Mouse (Mus musculus) granulocyte monocyte progenitor cell, adult 5-6 weeks (primary cell): ENCODE measurements around the gene Cdkal1. TPM values are rescaled to one million over a fixed set of nuclear protein-coding genes. Genes with fewer than 3 reads are reported as not detected.

Source experiments
- ATAC-seq: replicated peaks from 2 replicates; pipeline ENCODE4 v1.8.0; 2016; ENCODE audit warnings: mild to moderate bottlenecking, moderate TSS enrichment, inconsistent platforms; ENCODE audit not compliant: poor library complexity, severe bottlenecking
- total RNA-seq, 2 experiments: library from RNA; stranded (forward) in 1 of 2; stranded (reverse) in 1 of 2; fragments of 200-712, 200-1000 nt in 1 of 2; fragments of >200 nt in 1 of 2; fragmentation: Nextera tagmentation in 1 of 2; gene quantifications; 2 replicates each; pipeline ENCODE4 v1.2.3; 2014 to 2017

The Cdkal1 gene
- total RNA-seq (2014; fragmentation: Nextera tagmentation) (21.8 and 33.7 TPM in 2 replicates), total RNA-seq (2017) (30.4 and 31.0 TPM in 2 replicates)

GRCm38 (mm10) chr13:29855281-29856031 is at the start of gene Cdkal1:
Gene Cdkal1 (minus strand): TSS chr13:29855674.
- ATAC-seq, result peak; percentile 85

- ATAC-seq, result no peak; the same call in 1 of the 2 replicates
Measured at GRCm38 (mm10) chr13:29903341-29903740, 47.9 kb upstream of the Cdkal1 start.

- no peak for ATAC-seq
Measured at GRCm38 (mm10) chr13:29902676-29903075, 47.2 kb upstream of the Cdkal1 start.

- no peak for ATAC-seq
Measured at GRCm38 (mm10) chr13:29901641-29902040, 46.2 kb upstream of the Cdkal1 start.

GRCm38 (mm10) chr13:29866780-29867179 is 11.3 kb upstream of the Cdkal1 start:
- no peak for ATAC-seq

- no peak for ATAC-seq
Measured at GRCm38 (mm10) chr13:29864331-29864730, 8.9 kb upstream of the Cdkal1 start.

GRCm38 (mm10) chr13:29860087-29860486 is 4.6 kb upstream of the Cdkal1 start:
- no peak for ATAC-seq

GRCm38 (mm10) chr13:29857436-29857835 is 2.0 kb upstream of the Cdkal1 start:
- ATAC-seq, result peak; percentile 85

- ATAC-seq, result peak; percentile 21
Measured at GRCm38 (mm10) chr13:29854876-29855275, 598 bp downstream of the Cdkal1 start.

- peak; percentile 79 for ATAC-seq
Measured at GRCm38 (mm10) chr13:29838409-29839047, 16.9 kb downstream of the Cdkal1 start.

GRCm38 (mm10) chr13:29835170-29835569 is 20.3 kb downstream of the Cdkal1 start:
- peak; percentile 55 for ATAC-seq

GRCm38 (mm10) chr13:29833751-29834150 is 21.7 kb downstream of the Cdkal1 start:
- ATAC-seq, result no peak

- ATAC-seq, result no peak
Measured at GRCm38 (mm10) chr13:29831126-29831525, 24.3 kb downstream of the Cdkal1 start.

- ATAC-seq, result no peak
Measured at GRCm38 (mm10) chr13:29828032-29828431, 27.4 kb downstream of the Cdkal1 start.

GRCm38 (mm10) chr13:29826469-29826868 is 29.0 kb downstream of the Cdkal1 start:
- ATAC-seq, result no peak

GRCm38 (mm10) chr13:29826041-29826440 is 29.4 kb downstream of the Cdkal1 start:
- no peak for ATAC-seq

- no peak for ATAC-seq
Measured at GRCm38 (mm10) chr13:29824797-29825196, 30.7 kb downstream of the Cdkal1 start.

- ATAC-seq, result no peak
Measured at GRCm38 (mm10) chr13:29824326-29824725, 31.1 kb downstream of the Cdkal1 start.

GRCm38 (mm10) chr13:29823906-29824305 is 31.6 kb downstream of the Cdkal1 start:
- ATAC-seq, result no peak

- ATAC-seq, result no peak
Measured at GRCm38 (mm10) chr13:29823487-29823886, 32.0 kb downstream of the Cdkal1 start.

- no peak for ATAC-seq
Measured at GRCm38 (mm10) chr13:29819910-29820583, 35.4 kb downstream of the Cdkal1 start.
